9 mouse cellular contexts compared by ENCODE assay signal in genomic region chr3:101923843-101924740, GRCm38 (mm10). TPM values are rescaled to one million over a fixed set of nuclear protein-coding genes. Genes with fewer than 3 reads are reported as not detected.
DNase-seq lines count a peak whose midpoint lies in the region; ATAC-seq and TF ChIP-seq lines count a peak whose summit lies in the region.
"Had no signal": no experiment of that assay in that cellular context is flagged by ENCODE, and none has a peak within 500 bp of the region (broad histone marks: within the 10 kb centered on the region; RNA-seq: fewer than 3 reads in every experiment).

Gene Slc22a15 (minus strand): TSS chr3:101924453.

- no peaks in the 10 kb centered on the region for H3K9me3 ChIP-seq in embryonic facial prominence, embryonic 10.5 days
- H3K9me3 ChIP-seq in liver, embryonic 12.5 days (replicated peaks), result no peaks in the 10 kb centered on the region

- DNase-seq in layer of hippocampus, adult 11-12 months (ENCODE audit: low spot score), result peak; percentile 52
- no peak for DNase-seq in layer of hippocampus, adult 9-10 months (ENCODE audit: low spot score)
- DNase-seq in embryonic facial prominence, embryonic 10.5 days (ENCODE audit: low spot score), result peak; percentile 77
- peak; percentile 82 for DNase-seq in heart, adult 8-10 months (ENCODE audit: low spot score)
- peak; percentile 44 to 52 for DNase-seq in kidney, adult 8-10 months
- peak; percentile 55 to 83 for DNase-seq in spleen, postnatal 4 days (ENCODE audit: low spot score in 2 of 2)

- WGBS in embryonic facial prominence, embryonic 10.5 days, result under 1% methylated on average over 92 of the region's 92 CpGs
- WGBS in liver, embryonic 12.5 days (ENCODE audit: insufficient replicate concordance), result under 1% methylated on average over 90 of the region's 92 CpGs

- peaks cover 17% of the 10 kb centered on the region for H3K27me3 ChIP-seq in embryonic facial prominence, embryonic 10.5 days (replicated peaks; ENCODE audit: low read depth, poor library complexity, severe bottlenecking)
- H3K27me3 ChIP-seq in liver, embryonic 12.5 days (replicated peaks), result peaks cover 22% of the 10 kb centered on the region
- H3K27me3 ChIP-seq in myocyte (ENCODE audit: control insufficient read depth, insufficient read depth, insufficient read length), result no peaks in the 10 kb centered on the region

- peak within 1 kb of the TSS; percentile 88 for H3K4me2 ChIP-seq in liver, embryonic 12.5 days
- peak within 1 kb of the TSS; percentile 93 for H3K4me2 ChIP-seq in myocyte (ENCODE audit: low read depth)

- H3ac ChIP-seq in myocyte (ENCODE audit: control insufficient read depth, insufficient read length), result peak within 1 kb of the TSS; percentile 83

- peak; percentile 40 for TF ChIP-seq POLR2A in myocyte (IDR thresholded peaks at IDR 0.05; ENCODE audit: insufficient read length, low read depth)

- H3K27ac ChIP-seq in embryonic facial prominence, embryonic 10.5 days (replicated peaks), result peak within 1 kb of the TSS; percentile 89
- H3K27ac ChIP-seq in liver, embryonic 12.5 days, result peak within 1 kb of the TSS; percentile 66

- H3K36me3 ChIP-seq in embryonic facial prominence, embryonic 10.5 days (replicated peaks), result 0 out of 2 replicates have a peak, but pooled peaks cover 3% of the 10 kb centered on the region
- H3K36me3 ChIP-seq in liver, embryonic 12.5 days, result no peaks in the 10 kb centered on the region
- no peaks in the 10 kb centered on the region for H3K36me3 ChIP-seq in myocyte (ENCODE audit: control insufficient read depth, insufficient read depth)
- H3K36me3 ChIP-seq: G1E had no signal

- ATAC-seq in liver, embryonic 12.5 days, result peak; percentile 78

- no peaks in the 10 kb centered on the region for H3K79me2 ChIP-seq in myocyte (ENCODE audit: control insufficient read depth, insufficient read depth)

- H3K9ac ChIP-seq in liver, embryonic 12.5 days, result peak within 1 kb of the TSS; percentile 69

- peak within 1 kb of the TSS; percentile 74 for H3K4me3 ChIP-seq in embryonic facial prominence, embryonic 10.5 days
- peak within 1 kb of the TSS; percentile 68 for H3K4me3 ChIP-seq in liver, embryonic 12.5 days
- peak within 1 kb of the TSS; percentile 32 for H3K4me3 ChIP-seq in myocyte

- H3K4me1 ChIP-seq in embryonic facial prominence, embryonic 10.5 days, result peaks cover 27% of the 10 kb centered on the region
- H3K4me1 ChIP-seq in liver, embryonic 12.5 days, result peaks cover 17% of the 10 kb centered on the region; the same call in 1 of the 2 replicates

TF ChIP-seq in myocyte, 11 proteins besides CTCF, POLR2A, EP300 and RAD21:
- TF ChIP-seq MYOG (IDR thresholded peaks at IDR 0.05; ENCODE audit: control insufficient read depth in 1 of 3, insufficient read depth in 1 of 3, insufficient read length in 2 of 3, low read depth in 2 of 3) (peak in 1 of 3 experiments; percentile 19), CEBPB (IDR thresholded peaks at IDR 0.05; ENCODE audit: insufficient read depth, poor library complexity, severe bottlenecking) (no peak)

RNA-seq across cellular contexts. Expression of gene Slc22a15, which starts in this region (rescaled TPM):
- polyA plus RNA-seq in embryonic facial prominence, embryonic 10.5 days (2016; fragmentation: Nextera tagmentation; extraction: Ambion mirVana), result 3.4 and 4.6 TPM in 2 replicates
- 1 to 10 TPM; 1.8 to 2.4 (median 2.2) TPM for total RNA-seq in heart, adult 8-10 months (2022)
- 1.6 and 1.8 TPM in 2 replicates for polyA plus RNA-seq in liver, embryonic 12.5 days (2016; fragmentation: Nextera tagmentation; extraction: Ambion mirVana)
- polyA plus RNA-seq in myocyte (2012; fragmentation: generic; extraction: Trizol), result 6.2 TPM
- polyA plus RNA-seq: G1E had no signal
